Mouse (Mus musculus) testis, adult 2 months (tissue): ENCODE measurements around the gene AC134908.4.

Source experiments
- CTCF ChIP-seq: fragments of 200-500 bp; IDR thresholded peaks from 2 replicates; pipeline ENCODE4 v1.5.1; 2012; ENCODE audit warnings: low read depth, mild to moderate bottlenecking, inconsistent platforms, low read length, moderate library complexity; ENCODE audit not compliant: control insufficient read depth, insufficient read depth, insufficient replicate concordance
- POLR2A ChIP-seq: fragments of 200-500 bp; IDR thresholded peaks from 2 replicates; pipeline ENCODE4 v1.6.1; 2012; ENCODE audit warnings: low read depth, mild to moderate bottlenecking, inconsistent platforms, low read length, moderate library complexity; ENCODE audit not compliant: control insufficient read depth

DNA sequence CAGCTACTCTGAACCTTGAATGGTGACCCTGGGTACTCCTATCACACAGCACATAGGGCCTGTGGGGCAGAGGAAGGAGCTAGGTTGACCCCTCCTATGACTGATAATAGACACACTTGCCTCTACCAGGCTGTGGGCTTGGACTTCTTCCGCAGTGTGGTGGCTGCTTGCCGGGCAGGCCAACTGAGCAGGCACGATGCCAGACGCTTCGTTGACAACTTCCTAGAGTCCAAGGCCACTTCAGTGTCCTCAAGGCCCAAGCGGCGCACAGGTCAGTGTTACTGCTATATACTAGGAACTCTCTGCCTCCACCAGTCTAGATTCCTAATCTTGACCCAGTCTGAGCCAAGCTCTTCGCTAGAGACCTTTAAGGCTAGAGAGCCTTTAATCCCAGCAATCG, 51.6 kb downstream of the AC134908.4 start:
- TF ChIP-seq CTCF, result no peak
- TF ChIP-seq POLR2A, result no peak
